Mouse (Mus musculus) telencephalon, adult 2 months (tissue): ENCODE measurements around the gene 0610012G03Rik.

ENCODE experiments used
- DNase-seq: peaks from one replicate; pipeline ENCODE4 v3.0.0-alpha.2; 2011; ENCODE audit warnings: low read depth, low spot score

0610012G03Rik gene

GRCm38 (mm10) chr16:31932840-31933697 lies 15.2 kb downstream of the 0610012G03Rik start:
- peak; percentile 96 for DNase-seq

DNA sequence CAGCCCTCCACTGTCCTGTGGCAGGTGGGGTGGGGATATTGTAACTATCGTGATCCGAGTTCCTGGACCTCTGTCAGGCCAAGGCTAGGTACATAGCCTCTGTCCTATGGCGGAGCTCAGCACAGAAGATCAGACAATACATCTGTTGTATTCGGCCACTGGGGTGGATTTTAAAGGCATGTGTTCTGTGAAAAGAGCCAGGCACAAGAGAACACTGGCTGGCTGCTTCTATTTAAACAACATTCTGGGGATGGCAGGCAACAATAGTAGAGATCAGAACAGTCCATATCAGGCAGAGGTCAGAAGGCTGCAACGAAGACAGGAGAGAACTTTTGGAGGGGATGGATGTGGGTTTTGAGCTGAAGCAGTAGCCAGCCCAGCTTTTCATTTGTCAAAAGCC lies 16.0 kb downstream of the 0610012G03Rik start:
- DNase-seq, result peak; percentile 55

- DNase-seq, result peak; percentile 57
These were observed 17.0 kb downstream of the 0610012G03Rik start for GRCm38 (mm10) chr16:31931330-31931729.

- no peak for DNase-seq
These were observed 20.9 kb downstream of the 0610012G03Rik start for GRCm38 (mm10) chr16:31927412-31927811.

GRCm38 (mm10) chr16:31926547-31927182 lies 21.6 kb downstream of the 0610012G03Rik start:
- DNase-seq, result no peak

DNA sequence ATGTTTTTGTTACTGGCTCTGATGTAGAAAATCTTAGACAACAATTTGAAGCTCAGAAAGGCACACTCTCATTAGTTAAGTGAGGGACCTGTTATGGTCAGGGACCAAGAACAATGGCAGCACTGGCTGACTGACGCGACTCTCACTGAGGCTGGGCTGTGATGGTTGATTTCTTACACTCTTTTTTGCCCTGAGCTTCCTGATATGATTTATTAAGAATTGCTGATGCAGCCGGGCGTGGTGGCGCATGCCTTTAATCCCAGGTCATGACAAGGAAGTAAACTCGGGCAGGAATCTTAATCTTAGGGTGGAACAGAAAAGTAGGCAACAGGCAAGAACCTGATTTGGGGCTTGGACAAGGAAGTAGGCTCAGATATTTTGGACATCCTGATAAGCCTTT lies 22.2 kb downstream of the 0610012G03Rik start:
- DNase-seq, result no peak

DNA sequence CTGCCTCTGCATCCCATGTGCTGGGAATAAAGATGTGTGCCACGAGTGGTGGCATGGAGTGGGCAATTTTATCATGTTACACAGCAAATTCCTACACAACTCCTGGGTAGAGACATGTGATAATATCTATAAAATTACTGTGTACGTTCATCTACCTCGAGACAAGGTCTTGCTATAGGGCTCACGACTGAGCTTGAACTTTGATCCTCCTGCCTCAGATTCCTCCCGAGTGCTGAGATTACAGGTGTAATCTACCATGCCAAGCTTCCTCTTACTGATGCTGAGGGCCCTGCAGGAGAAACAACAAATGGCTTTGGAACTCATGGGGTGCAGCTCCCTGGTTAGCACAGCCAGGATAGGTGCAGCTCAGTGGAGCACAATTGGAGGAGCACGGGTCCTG lies 23.9 kb downstream of the 0610012G03Rik start:
- no peak for DNase-seq

- DNase-seq, result no peak
These were observed 30.0 kb downstream of the 0610012G03Rik start for GRCm38 (mm10) chr16:31918248-31918724.

- no peak for DNase-seq
These were observed 30.5 kb downstream of the 0610012G03Rik start for GRCm38 (mm10) chr16:31917776-31918175.

- no peak for DNase-seq
These were observed 37.9 kb downstream of the 0610012G03Rik start for GRCm38 (mm10) chr16:31910281-31910847.

DNA sequence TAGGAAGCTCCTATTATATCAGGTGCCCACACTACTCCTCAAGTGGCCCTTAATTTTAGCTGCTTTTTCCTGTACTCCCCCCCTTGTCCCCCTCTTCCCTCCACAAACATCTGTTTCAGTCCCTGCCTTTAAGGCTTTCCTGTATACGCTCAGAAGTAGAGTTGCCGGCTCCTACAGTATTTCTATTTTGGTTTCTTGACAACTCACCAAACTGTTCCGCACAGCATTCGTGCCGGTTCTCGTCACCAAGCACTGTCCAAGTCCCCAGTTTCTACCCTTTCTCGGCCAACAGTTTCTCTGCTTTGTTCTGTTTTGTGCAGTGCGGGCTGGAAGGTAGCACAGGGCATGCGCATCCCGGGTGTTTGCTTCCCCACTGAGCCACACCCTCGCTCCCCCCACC lies 39.3 kb downstream of the 0610012G03Rik start:
- peak; percentile 87 for DNase-seq

DNA sequence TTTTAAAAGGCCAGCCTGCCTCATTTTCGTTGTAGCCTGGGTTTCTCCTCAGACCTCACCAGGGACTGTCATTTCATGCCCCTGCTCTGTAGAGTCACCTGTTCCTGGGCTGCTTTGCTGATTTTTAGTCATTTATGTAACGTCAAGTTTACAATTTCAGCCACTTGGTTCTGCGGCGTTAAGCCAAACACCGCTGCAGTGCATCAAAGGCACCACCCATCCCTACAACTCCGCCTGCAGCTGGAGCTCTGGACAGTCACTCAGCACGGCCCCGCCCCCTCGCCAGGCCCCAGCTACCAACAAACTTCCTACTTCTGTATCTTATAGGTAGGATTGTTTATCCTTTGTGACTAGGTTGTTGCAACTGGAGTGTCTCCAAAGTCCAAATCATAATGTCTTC lies 41.4 kb downstream of the 0610012G03Rik start:
- DNase-seq, result peak; percentile 27

DNA sequence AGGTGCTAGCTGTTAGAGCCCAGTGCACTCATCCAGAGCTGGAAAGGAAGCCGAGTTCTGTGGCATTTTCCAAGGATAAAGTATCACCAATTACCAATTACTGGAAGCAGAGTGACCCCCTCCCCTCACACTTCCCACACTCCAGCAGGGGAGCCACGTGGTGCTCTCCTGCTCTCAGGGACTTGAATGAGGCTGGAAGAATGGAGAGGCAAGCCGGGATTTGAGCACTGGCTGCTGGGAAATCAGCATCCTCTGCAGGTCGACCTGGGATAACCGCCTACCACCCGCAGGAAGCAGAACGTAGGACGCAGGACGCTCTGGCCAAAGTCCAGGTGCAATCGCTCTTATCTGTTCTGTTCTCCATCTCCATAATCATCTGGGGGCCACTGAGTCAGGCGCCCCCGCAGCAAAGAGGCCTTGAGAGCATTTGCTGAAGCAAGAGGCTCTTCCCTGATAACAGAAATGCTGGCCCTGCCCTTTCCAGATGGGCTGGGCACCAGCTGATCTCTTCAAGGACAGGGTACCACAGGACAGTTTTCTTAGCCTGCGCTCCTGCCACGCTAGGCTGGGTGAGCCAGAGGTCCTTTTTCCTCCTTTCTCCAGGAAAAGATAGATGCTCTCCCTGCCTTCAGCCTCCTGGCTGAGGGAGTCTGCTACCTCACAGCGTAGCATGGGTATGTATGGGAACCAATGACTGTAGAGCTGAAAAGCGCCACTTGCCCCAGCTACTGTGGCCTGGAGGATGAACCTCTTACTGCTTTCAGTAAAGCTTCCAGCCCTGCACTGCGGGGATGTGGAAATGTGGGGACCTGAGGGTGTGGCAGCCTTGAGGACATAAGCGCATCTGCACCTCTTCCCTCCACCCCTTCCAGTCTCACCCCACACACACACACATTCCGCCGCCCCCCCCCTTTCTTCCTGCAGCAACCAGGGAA lies 42.1 kb downstream of the 0610012G03Rik start:
- DNase-seq, result peak; percentile 36

DNA sequence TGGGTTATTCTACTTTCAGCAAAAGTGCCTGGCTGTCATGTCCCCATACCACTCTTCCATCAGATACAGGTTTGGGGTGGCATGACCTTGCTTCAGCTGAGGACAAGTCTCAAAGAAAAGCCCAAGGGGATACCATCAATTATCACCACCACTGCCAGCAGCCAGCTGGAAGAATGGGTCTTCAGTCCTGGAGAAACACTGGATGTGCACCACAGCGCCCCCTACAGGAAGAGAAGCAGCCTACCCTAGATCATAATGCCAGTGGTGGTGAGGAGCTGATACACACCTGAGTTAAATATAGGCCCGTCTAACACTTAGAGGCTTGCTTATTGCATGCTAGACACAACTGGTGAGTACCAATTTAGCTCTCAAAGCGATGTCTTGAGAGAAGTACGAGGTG lies 43.0 kb downstream of the 0610012G03Rik start:
- DNase-seq, result no peak

DNA sequence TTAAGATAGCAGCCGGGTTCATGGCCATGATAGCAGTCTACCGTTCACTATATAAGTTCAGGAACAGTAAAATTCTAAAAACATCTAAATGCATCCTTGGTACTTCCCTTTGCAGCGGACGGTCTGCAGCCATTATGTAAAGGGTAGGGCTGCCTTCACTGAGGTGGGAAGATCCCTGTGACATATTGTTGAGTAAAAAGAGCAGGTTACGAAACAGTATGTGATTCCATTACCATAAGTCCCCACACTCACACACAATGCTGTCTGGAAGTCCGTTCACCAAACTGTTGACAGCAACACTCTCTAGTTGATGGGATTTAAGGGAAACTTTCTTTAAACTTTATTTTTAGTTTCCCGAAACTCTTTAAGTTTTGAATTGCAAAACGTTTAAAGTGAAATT lies 45.1 kb downstream of the 0610012G03Rik start:
- DNase-seq, result no peak

DNA sequence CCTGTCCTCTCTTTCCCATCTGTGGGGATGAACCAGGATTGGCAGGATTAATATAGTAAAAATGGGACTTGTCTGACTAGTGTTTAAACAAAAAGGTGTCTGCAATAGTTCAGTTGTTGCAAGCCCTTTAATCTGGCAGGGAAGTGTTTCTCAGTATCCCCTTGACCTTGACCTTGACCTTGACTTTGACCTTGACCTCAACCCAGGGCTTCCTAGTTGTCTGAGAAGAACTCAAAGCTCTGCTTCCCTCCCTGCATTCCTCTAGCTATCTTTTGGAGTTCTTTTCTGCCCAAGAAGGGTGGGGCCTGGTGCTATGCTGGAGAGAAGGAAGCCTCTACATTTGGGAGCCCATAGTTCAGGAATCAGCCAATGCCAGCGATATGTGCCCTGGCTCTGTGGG lies 46.4 kb downstream of the 0610012G03Rik start:
- DNase-seq, result no peak

- DNase-seq, result peak; percentile 95
These were observed 49.6 kb downstream of the 0610012G03Rik start for GRCm38 (mm10) chr16:31898546-31899326.
